Mouse (Mus musculus): ENCODE measurements around the gene Cnbd2.

Cnbd2 gene

GRCm38 (mm10) chr2:156311841-156312291 is 233 bp upstream of the Cnbd2 start:
- DNase-seq (ENCODE audit: low read depth), result no peak

GRCm38 (mm10) chr2:156313153-156313552 is 1.1 kb downstream of the Cnbd2 start:
- DNase-seq (ENCODE audit: low read depth), result no peak

GRCm38 (mm10) chr2:156314811-156315210 is 2.7 kb downstream of the Cnbd2 start:
- no peak for DNase-seq (ENCODE audit: low read depth)

GRCm38 (mm10) chr2:156318491-156318890 is 6.4 kb downstream of the Cnbd2 start:
- no peak for DNase-seq (ENCODE audit: low read depth)

GRCm38 (mm10) chr2:156321538-156321937 is 9.4 kb downstream of the Cnbd2 start:
- DNase-seq (ENCODE audit: low read depth), result no peak

- DNase-seq (ENCODE audit: low read depth), result no peak
Observed at GRCm38 (mm10) chr2:156324116-156324588, 12.1 kb downstream of the Cnbd2 start.

- no peak for DNase-seq (ENCODE audit: low read depth)
Observed at GRCm38 (mm10) chr2:156324681-156325080, 12.6 kb downstream of the Cnbd2 start.

- no peak for DNase-seq (ENCODE audit: low read depth)
Observed at GRCm38 (mm10) chr2:156330681-156331080, 18.6 kb downstream of the Cnbd2 start.

GRCm38 (mm10) chr2:156331446-156331965 is 19.4 kb downstream of the Cnbd2 start:
- no peak for DNase-seq (ENCODE audit: low read depth)

- DNase-seq (ENCODE audit: low read depth), result no peak
Observed at GRCm38 (mm10) chr2:156340078-156340477, 28.0 kb downstream of the Cnbd2 start.

- DNase-seq (ENCODE audit: low read depth), result no peak
Observed at GRCm38 (mm10) chr2:156344775-156345532, 32.9 kb downstream of the Cnbd2 start.

- no peak for DNase-seq (ENCODE audit: low read depth)
Observed at GRCm38 (mm10) chr2:156348812-156349211, 36.7 kb downstream of the Cnbd2 start.

- no peak for DNase-seq (ENCODE audit: low read depth)
Observed at GRCm38 (mm10) chr2:156349286-156349848, 37.3 kb downstream of the Cnbd2 start.

GRCm38 (mm10) chr2:156351243-156351642 is 39.1 kb downstream of the Cnbd2 start:
- DNase-seq (ENCODE audit: low read depth), result no peak

GRCm38 (mm10) chr2:156352413-156353165 is 40.5 kb downstream of the Cnbd2 start:
- no peak for DNase-seq (ENCODE audit: low read depth)

GRCm38 (mm10) chr2:156353265-156353692 is 41.2 kb downstream of the Cnbd2 start:
- DNase-seq (ENCODE audit: low read depth), result no peak

GRCm38 (mm10) chr2:156356031-156356430 is 43.9 kb downstream of the Cnbd2 start:
- DNase-seq (ENCODE audit: low read depth), result no peak

GRCm38 (mm10) chr2:156368465-156368864 is 56.4 kb downstream of the Cnbd2 start:
- no peak for DNase-seq (ENCODE audit: low read depth)

GRCm38 (mm10) chr2:156370896-156371295 is 58.8 kb downstream of the Cnbd2 start:
- DNase-seq (ENCODE audit: low read depth), result no peak

- DNase-seq (ENCODE audit: low read depth), result no peak
Observed at GRCm38 (mm10) chr2:156376956-156377355, 64.9 kb downstream of the Cnbd2 start.

GRCm38 (mm10) chr2:156379929-156380328 is 67.8 kb downstream of the Cnbd2 start:
- no peak for DNase-seq (ENCODE audit: low read depth)

GRCm38 (mm10) chr2:156381350-156381749 is 69.3 kb downstream of the Cnbd2 start:
- no peak for DNase-seq (ENCODE audit: low read depth)
